Mouse (Mus musculus) lung, postnatal 10 days (tissue): ENCODE data around the gene Endod1.

Experiments used
- DNase-seq: peaks from one replicate; pipeline ENCODE4 v3.0.0; 2021

Endod1 gene

DNA sequence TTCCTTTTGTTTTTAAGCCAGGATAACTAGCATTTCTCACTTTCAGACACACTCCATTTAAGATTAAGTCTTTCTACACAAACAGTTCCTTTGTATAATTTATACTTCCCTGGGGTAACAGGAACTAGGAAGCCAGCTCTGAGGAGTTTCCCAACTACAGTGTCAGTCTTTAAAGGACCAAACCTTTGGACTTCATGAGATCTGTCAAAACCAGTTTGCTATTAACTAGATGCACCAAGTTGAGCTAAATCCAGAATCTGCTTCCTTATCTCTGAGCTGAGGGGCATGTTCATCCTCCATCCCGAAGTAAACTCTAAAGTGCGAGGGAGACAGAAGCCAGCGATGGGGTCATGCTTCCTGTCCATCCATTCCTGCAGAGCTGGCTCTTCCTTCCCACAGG is 74.0 kb downstream of the Endod1 start:
- DNase-seq, result no peak

DNA sequence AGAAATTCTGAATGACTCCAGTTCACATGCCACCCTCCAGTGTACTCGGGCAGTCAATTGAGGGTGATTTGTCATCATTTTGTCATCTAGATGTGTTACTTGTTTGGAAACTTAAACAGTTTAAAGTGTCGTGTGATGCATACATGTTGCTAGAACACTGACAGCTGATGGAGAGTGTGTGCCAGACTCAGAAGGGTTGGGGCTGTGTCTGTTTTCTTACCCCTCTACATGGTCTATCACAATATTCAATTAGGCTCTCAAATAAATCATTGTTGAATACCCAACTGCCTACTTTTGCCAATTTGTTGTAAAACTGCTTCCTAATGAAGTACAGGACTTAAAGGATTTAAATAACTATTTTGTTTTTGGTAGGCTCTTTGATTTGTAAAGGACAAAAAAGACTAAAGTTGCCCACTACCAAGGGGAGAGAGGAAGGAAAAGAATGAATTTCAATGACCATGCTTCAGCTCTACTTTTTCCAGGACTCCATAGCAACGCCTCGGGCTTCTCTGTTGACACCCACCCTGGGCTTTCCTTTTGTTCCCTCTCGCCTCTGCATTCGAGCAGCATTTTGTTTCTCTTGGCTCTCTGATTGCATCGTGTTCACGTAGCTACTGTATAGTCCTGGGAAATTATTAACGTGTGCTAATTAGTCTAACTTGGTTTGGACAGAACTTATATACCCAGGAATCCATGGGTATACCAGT is 76.9 kb downstream of the Endod1 start:
- DNase-seq, result no peak
